Mouse (Mus musculus) embryonic facial prominence, embryonic 12.5 days (tissue): ENCODE data around the gene Tbx21. TPM values are rescaled to one million over a fixed set of nuclear protein-coding genes. Genes with fewer than 3 reads are reported as not detected.
A peak's percentile ranks its signal among the peaks of the same experiment; 100 is the strongest.

Source experiments
- ATAC-seq: fragments of 200-750 bp; cut with Nextera tagmentation; 2 replicates; pipeline ENCODE4 v1.8.0; 2017; ENCODE audit not compliant: insufficient number of reproducible peaks, insufficient read depth, low FRiP score, low TSS enrichment
- H3K27ac ChIP-seq: fragments of 300-500 bp; sonication (generic); 2 replicates; pipeline ENCODE4 v1.5.1; 2016; ENCODE audit warnings: mild to moderate bottlenecking
- H3K27me3 ChIP-seq: fragments of 300-500 bp; sonication (generic); 2 replicates; pipeline ENCODE4 v1.6.1; 2016; ENCODE audit warnings: mild to moderate bottlenecking, moderate library complexity
- H3K36me3 ChIP-seq: fragments of 300-500 bp; sonication (generic); 2 replicates; pipeline ENCODE4 v1.6.1; 2016; ENCODE audit warnings: mild to moderate bottlenecking
- H3K4me1 ChIP-seq: fragments of 300-500 bp; sonication (generic); 2 replicates; pipeline ENCODE4 v1.6.1; 2016
- H3K4me2 ChIP-seq: fragments of 300-500 bp; sonication (generic); replicated peaks from 2 replicates; pipeline ENCODE4 v1.6.1; 2016; ENCODE audit warnings: mild to moderate bottlenecking, moderate library complexity
- H3K4me3 ChIP-seq: fragments of 300-500 bp; sonication (generic); 2 replicates; pipeline ENCODE4 v1.5.1; 2016; ENCODE audit warnings: mild to moderate bottlenecking
- H3K9ac ChIP-seq: fragments of 300-500 bp; sonication (generic); 2 replicates; pipeline ENCODE4 v1.6.1; 2016; ENCODE audit warnings: mild to moderate bottlenecking, moderate library complexity
- H3K9me3 ChIP-seq: fragments of 300-500 bp; sonication (generic); 2 replicates; pipeline ENCODE4 v1.6.1; 2016; ENCODE audit warnings: mild to moderate bottlenecking, moderate library complexity
- WGBS: fragments of 180-500 bp; shearing (Covaris S2); methylation state at CpG from one replicate; pipeline ENCODE4 v1.1.7; 2016; 5-methylcytosine and 5-hydroxymethylcytosine counted together
- polyA plus RNA-seq: library from polyadenylated mRNA; unstranded; fragments of >200 nt; fragmentation: Nextera tagmentation; extraction: Ambion mirVana; gene quantifications from 2 replicates; pipeline ENCODE4 v1.2.1, GENCODE M21; 2016

The Tbx21 gene
- polyA plus RNA-seq, 1 experiment from 2014 or later: 0.20 TPM

GRCm38 (mm10) chr11:97104091-97104483 is 11.0 kb downstream of the Tbx21 start:
- Histone ChIP-seq H3K9me3 (no peaks in the 10 kb centered on the region), H3K4me3 (no peak overlapping the region), H3K4me2 (no peak overlapping the region), H3K27me3 (peaks cover 15% of the 10 kb centered on the region), H3K27ac (no peak overlapping the region), H3K4me1 (0 out of 2 replicates have a peak, but pooled peaks cover 2% of the 10 kb centered on the region), H3K9ac (no peak overlapping the region), H3K36me3 (no peaks in the 10 kb centered on the region)
- 92% methylated on average over 9 of the region's 9 CpGs for WGBS
- ATAC-seq: no peak

- H3K4me3 ChIP-seq: no peak overlapping the region
- 90% methylated on average over 10 of the region's 10 CpGs for WGBS
- H3K36me3 ChIP-seq: no peaks in the 10 kb centered on the region
- H3K9ac ChIP-seq: no peak overlapping the region
- 0 out of 2 replicates have a peak, but pooled peaks cover 2% of the 10 kb centered on the region for H3K4me1 ChIP-seq
- no peak overlapping the region for H3K4me2 ChIP-seq
- peaks cover 21% of the 10 kb centered on the region for H3K27me3 ChIP-seq
- H3K27ac ChIP-seq: no peak overlapping the region
- no peaks in the 10 kb centered on the region for H3K9me3 ChIP-seq
- no peak for ATAC-seq
These were observed 11.7 kb downstream of the Tbx21 start for GRCm38 (mm10) chr11:97103163-97104090.

- H3K9me3 ChIP-seq: no peaks in the 10 kb centered on the region
- 15% methylated on average over 9 of the region's 9 CpGs for WGBS
- 0 out of 2 replicates have a peak, but pooled peaks cover 2% of the 10 kb centered on the region for H3K4me1 ChIP-seq
- no peak overlapping the region for H3K4me3 ChIP-seq
- no peak overlapping the region for H3K27ac ChIP-seq
- peaks cover 30% of the 10 kb centered on the region for H3K27me3 ChIP-seq
- no peak for ATAC-seq
- no peaks in the 10 kb centered on the region for H3K36me3 ChIP-seq
- no peak overlapping the region for H3K4me2 ChIP-seq
- no peak overlapping the region for H3K9ac ChIP-seq
These were observed 13.4 kb downstream of the Tbx21 start for GRCm38 (mm10) chr11:97101722-97102121.

- Histone ChIP-seq H3K9ac (no peak overlapping the region), H3K27ac (no peak overlapping the region), H3K27me3 (peaks cover 30% of the 10 kb centered on the region), H3K9me3 (0 out of 2 replicates have a peak, but pooled peaks cover 5% of the 10 kb centered on the region), H3K4me2 (no peak overlapping the region), H3K36me3 (no peaks in the 10 kb centered on the region), H3K4me1 (0 out of 2 replicates have a peak, but pooled peaks cover 2% of the 10 kb centered on the region), H3K4me3 (no peak overlapping the region)
- 20% methylated on average over 18 of the region's 18 CpGs for WGBS
- no peak for ATAC-seq
These were observed 16.3 kb downstream of the Tbx21 start for GRCm38 (mm10) chr11:97098791-97099190.

GRCm38 (mm10) chr11:97094600-97094999 is 20.5 kb downstream of the Tbx21 start:
- Histone ChIP-seq H3K4me1 (no peaks in the 10 kb centered on the region), H3K27ac (no peak overlapping the region), H3K27me3 (peaks cover 28% of the 10 kb centered on the region), H3K4me3 (no peak overlapping the region), H3K36me3 (no peaks in the 10 kb centered on the region), H3K9ac (no peak overlapping the region), H3K4me2 (no peak overlapping the region), H3K9me3 (0 out of 2 replicates have a peak, but pooled peaks cover 5% of the 10 kb centered on the region)
- 47% methylated on average over 2 of the region's 2 CpGs for WGBS
- no peak for ATAC-seq

- Histone ChIP-seq H3K4me2 (no peak overlapping the region), H3K36me3 (no peaks in the 10 kb centered on the region), H3K4me3 (no peak overlapping the region), H3K9ac (no peak overlapping the region), H3K4me1 (peaks cover 13% of the 10 kb centered on the region), H3K27ac (no peak overlapping the region), H3K27me3 (0 out of 2 replicates have a peak, but pooled peaks cover 7% of the 10 kb centered on the region), H3K9me3 (no peaks in the 10 kb centered on the region)
- ATAC-seq: no peak
- 72% methylated on average over 6 of the region's 6 CpGs for WGBS
These were observed 28.8 kb downstream of the Tbx21 start for GRCm38 (mm10) chr11:97086365-97086764.

- 89% methylated on average over 14 of the region's 15 CpGs for WGBS
- Histone ChIP-seq H3K9me3 (no peaks in the 10 kb centered on the region), H3K36me3 (no peaks in the 10 kb centered on the region), H3K4me3 (no peak overlapping the region), H3K9ac (no peak overlapping the region), H3K27ac (no peak overlapping the region), H3K27me3 (0 out of 2 replicates have a peak, but pooled peaks cover 7% of the 10 kb centered on the region), H3K4me2 (no peak overlapping the region), H3K4me1 (peaks cover 13% of the 10 kb centered on the region)
- no peak for ATAC-seq
These were observed 30.2 kb downstream of the Tbx21 start for GRCm38 (mm10) chr11:97084821-97085505.

GRCm38 (mm10) chr11:97083401-97084140 is 31.6 kb downstream of the Tbx21 start:
- 25% methylated on average over 22 of the region's 22 CpGs for WGBS

GRCm38 (mm10) chr11:97082977-97083376 is 32.2 kb downstream of the Tbx21 start:
- ATAC-seq: no peak
- H3K27ac ChIP-seq: no peak overlapping the region
- H3K4me3 ChIP-seq: no peak overlapping the region
- no peaks in the 10 kb centered on the region for H3K36me3 ChIP-seq
- peaks cover 13% of the 10 kb centered on the region for H3K4me1 ChIP-seq
- no peak overlapping the region; the same call in 1 of the 2 replicates for H3K4me2 ChIP-seq
- H3K9ac ChIP-seq: no peak overlapping the region
- 0 out of 2 replicates have a peak, but pooled peaks cover 7% of the 10 kb centered on the region for H3K27me3 ChIP-seq
- no peaks in the 10 kb centered on the region for H3K9me3 ChIP-seq
- 40% methylated on average over 11 of the region's 11 CpGs for WGBS

More at GRCm38 (mm10) chr11:97083401-97084140, 31.6 kb downstream of the Tbx21 start:
- 0 out of 2 replicates have a peak, but pooled peaks cover 7% of the 10 kb centered on the region for H3K27me3 ChIP-seq
- H3K4me2 ChIP-seq: peak overlapping the region; percentile 33
- H3K4me3 ChIP-seq: no peak overlapping the region
- H3K9ac ChIP-seq: 0 out of 2 replicates have a peak overlapping the region, but pooled peaks have one; percentile 7
- no peaks in the 10 kb centered on the region for H3K36me3 ChIP-seq
- H3K9me3 ChIP-seq: no peaks in the 10 kb centered on the region
- no peak overlapping the region for H3K27ac ChIP-seq
- no peak for ATAC-seq
- peaks cover 13% of the 10 kb centered on the region for H3K4me1 ChIP-seq

- H3K4me1 ChIP-seq: peaks cover 13% of the 10 kb centered on the region
- 18% methylated on average over 9 of the region's 9 CpGs for WGBS
- no peak overlapping the region for H3K27ac ChIP-seq
- no peak overlapping the region for H3K9ac ChIP-seq
- H3K4me3 ChIP-seq: no peak overlapping the region
- no peak for ATAC-seq
- no peak overlapping the region for H3K4me2 ChIP-seq
- H3K9me3 ChIP-seq: no peaks in the 10 kb centered on the region
- H3K36me3 ChIP-seq: no peaks in the 10 kb centered on the region
- 0 out of 2 replicates have a peak, but pooled peaks cover 7% of the 10 kb centered on the region for H3K27me3 ChIP-seq
These were observed 34.8 kb downstream of the Tbx21 start for GRCm38 (mm10) chr11:97080291-97080690.

- ATAC-seq: no peak
- WGBS: 36% methylated on average over 4 of the region's 4 CpGs
These were observed 36.4 kb downstream of the Tbx21 start for GRCm38 (mm10) chr11:97078751-97079150.

More at GRCm38 (mm10) chr11:97078751-97079150, 36.4 kb downstream of the Tbx21 start:
- Histone ChIP-seq H3K36me3 (no peaks in the 10 kb centered on the region), H3K4me1 (peaks cover 8% of the 10 kb centered on the region), H3K9ac (no peak overlapping the region), H3K4me2 (no peak overlapping the region), H3K27ac (no peak overlapping the region), H3K4me3 (no peak overlapping the region), H3K9me3 (no peaks in the 10 kb centered on the region), H3K27me3 (0 out of 2 replicates have a peak, but pooled peaks cover 5% of the 10 kb centered on the region)
